Mouse (Mus musculus) forebrain, embryonic 16.5 days (tissue): ENCODE data around the gene Utp14b. TPM values are rescaled to one million over a fixed set of nuclear protein-coding genes. Genes with fewer than 3 reads are reported as not detected.

Source experiments
- ATAC-seq: fragments of 200-750 bp; cut with Nextera tagmentation; 2 replicates; pipeline ENCODE4 v1.8.0; 2017; ENCODE audit warnings: mild to moderate bottlenecking, moderate library complexity
- H3K27ac ChIP-seq: fragments of 300-500 bp; sonication (generic); 2 replicates; pipeline ENCODE4 v1.5.1; 2014; ENCODE audit warnings: low read length, control low read depth
- H3K27me3 ChIP-seq: fragments of 300-500 bp; sonication (generic); replicated peaks from 2 replicates; pipeline ENCODE4 v1.6.1; 2014; ENCODE audit warnings: low read length; ENCODE audit not compliant: control insufficient read depth, insufficient read depth
- H3K36me3 ChIP-seq: fragments of 300-500 bp; sonication (generic); 2 replicates; pipeline ENCODE4 v1.6.1; 2014; ENCODE audit not compliant: control insufficient read depth, insufficient read depth
- H3K4me1 ChIP-seq: fragments of 300-500 bp; sonication (generic); replicated peaks from 2 replicates; pipeline ENCODE4 v1.6.1; 2014; ENCODE audit warnings: low read length; ENCODE audit not compliant: control insufficient read depth, insufficient read depth
- H3K4me2 ChIP-seq: fragments of 300-500 bp; sonication (generic); 2 replicates; pipeline ENCODE4 v1.6.1; 2014; ENCODE audit warnings: mild to moderate bottlenecking, low read length, control low read depth
- H3K4me3 ChIP-seq: fragments of 300-500 bp; sonication (generic); replicated peaks from 2 replicates; pipeline ENCODE4 v1.5.1; 2014; ENCODE audit warnings: mild to moderate bottlenecking, low read length, control low read depth
- H3K9ac ChIP-seq: fragments of 300-500 bp; sonication (generic); replicated peaks from 2 replicates; pipeline ENCODE4 v1.6.1; 2014; ENCODE audit warnings: low read depth, low read length, control low read depth
- H3K9me3 ChIP-seq: fragments of 300-500 bp; sonication (generic); 2 replicates; pipeline ENCODE4 v1.6.1; 2016; ENCODE audit warnings: low read length; ENCODE audit not compliant: control insufficient read depth
- WGBS: fragments of 180-500 bp; shearing (Covaris S2); extraction: QIAGEN DNeasy Blood & Tissue Kit; methylation state at CpG from one replicate; pipeline ENCODE4 v1.1.7; 2014; 5-methylcytosine and 5-hydroxymethylcytosine counted together
- polyA plus RNA-seq: library from polyadenylated mRNA; unstranded; fragments of >200 nt; fragmentation: Nextera tagmentation; extraction: Ambion mirVana; gene quantifications from 2 replicates; pipeline ENCODE4 v1.2.1, GENCODE M21; 2015

The Utp14b gene
- polyA plus RNA-seq, 1 experiment from 2014 or later = 2.2 TPM

DNA sequence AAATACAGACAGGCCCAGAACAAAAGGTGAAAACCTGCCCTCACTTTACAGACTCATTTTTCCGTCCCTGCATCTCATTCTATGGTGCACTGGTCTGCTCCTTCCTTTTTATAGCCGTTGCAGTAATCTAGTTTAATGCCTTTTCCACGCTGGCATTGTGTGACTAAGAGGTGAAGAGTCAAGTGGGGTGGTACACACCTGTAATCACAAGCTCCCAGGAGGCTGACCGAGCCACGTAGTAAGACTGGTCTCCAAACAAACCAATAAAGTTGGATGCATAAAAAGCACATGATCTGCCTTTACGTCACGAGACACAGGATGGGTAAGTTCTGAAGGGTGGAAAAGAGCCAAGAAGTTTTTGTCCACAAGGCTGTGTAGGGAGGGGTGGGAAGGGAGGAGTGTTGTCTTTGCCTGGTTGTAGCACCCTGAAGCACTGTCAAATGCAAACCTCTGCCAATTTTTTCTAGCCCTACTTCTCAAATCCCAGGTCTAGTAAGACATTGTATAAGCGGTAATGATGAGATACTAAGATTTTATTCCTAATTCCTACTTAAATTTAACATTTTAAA lies 10.4 kb upstream of the Utp14b start:
- no peak overlapping the region for H3K4me3 ChIP-seq
- no peak overlapping the region for H3K4me2 ChIP-seq
- H3K27me3 ChIP-seq = no peaks in the 10 kb centered on the region
- no peak overlapping the region for H3K9ac ChIP-seq
- no peaks in the 10 kb centered on the region for H3K36me3 ChIP-seq
- H3K9me3 ChIP-seq = no peaks in the 10 kb centered on the region
- no peak for ATAC-seq
- no peaks in the 10 kb centered on the region for H3K4me1 ChIP-seq
- 68% methylated on average over 8 of the region's 8 CpGs for WGBS
- H3K27ac ChIP-seq = no peak overlapping the region

DNA sequence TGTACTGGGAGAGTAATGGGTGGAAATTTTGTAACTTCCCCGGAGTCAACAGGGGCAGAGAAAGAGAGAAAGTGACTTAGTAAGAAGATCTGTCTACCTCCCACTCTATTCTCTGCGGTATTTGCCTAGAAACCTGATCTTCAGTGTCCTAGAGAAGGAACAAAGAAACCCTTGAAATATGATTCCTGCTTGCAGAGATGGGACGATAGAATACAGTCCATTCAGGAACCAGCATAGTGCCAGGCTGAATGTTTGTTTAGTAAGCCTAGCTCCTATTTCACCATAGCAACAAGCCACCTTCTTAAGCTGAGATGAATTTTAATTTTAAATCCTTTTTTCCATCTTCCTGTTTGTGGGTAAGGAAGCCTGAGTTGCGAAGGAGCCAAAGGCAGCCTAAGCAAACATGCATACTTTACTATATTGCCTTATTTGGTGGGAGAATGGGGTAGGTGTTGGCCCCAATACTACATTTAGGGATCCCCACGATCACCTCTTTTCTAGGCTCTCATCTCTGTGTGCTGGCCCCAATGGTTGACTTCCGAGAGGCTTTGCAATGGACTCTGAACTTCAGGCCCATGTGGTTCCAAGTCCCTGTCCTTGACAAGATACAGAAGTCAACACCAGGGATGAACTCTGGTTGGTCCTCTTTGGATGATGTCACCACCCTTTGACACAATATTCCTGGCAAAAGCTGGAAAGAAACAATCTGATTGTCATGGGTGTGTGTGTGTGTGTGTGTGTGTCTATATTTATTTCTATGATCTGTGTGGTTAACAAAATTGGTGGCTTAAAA lies 8.4 kb upstream of the Utp14b start:
- no peak for ATAC-seq
- no peaks in the 10 kb centered on the region for H3K36me3 ChIP-seq
- H3K9me3 ChIP-seq = no peaks in the 10 kb centered on the region
- H3K4me3 ChIP-seq = no peak overlapping the region
- H3K27ac ChIP-seq = no peak overlapping the region
- WGBS = 48% methylated on average over 6 of the region's 6 CpGs
- no peak overlapping the region for H3K9ac ChIP-seq
- H3K4me2 ChIP-seq = no peak overlapping the region
- no peaks in the 10 kb centered on the region for H3K27me3 ChIP-seq
- no peaks in the 10 kb centered on the region for H3K4me1 ChIP-seq

DNA sequence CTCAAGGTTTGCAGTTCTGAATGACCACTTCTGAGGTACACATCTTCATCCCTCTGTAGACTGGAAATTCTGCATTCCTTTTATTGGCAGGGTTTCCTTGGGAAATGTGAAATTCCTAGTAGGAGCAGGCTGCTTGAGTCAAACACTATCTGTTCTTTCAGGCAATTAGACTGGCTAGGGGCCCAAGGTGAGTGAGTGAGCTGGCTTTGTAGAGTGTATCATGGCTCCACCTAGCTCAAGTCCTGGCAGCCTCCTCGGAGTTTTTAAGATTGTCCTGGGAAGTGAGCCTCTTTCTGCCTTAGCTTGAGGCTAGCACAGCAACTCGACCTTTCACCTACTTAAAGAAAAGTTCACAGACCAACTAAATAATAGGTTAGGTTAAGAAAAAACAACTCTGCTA lies 1.4 kb upstream of the Utp14b start:
- Histone ChIP-seq H3K27ac (no peak overlapping the region), H3K27me3 (no peaks in the 10 kb centered on the region), H3K4me3 (no peak overlapping the region), H3K36me3 (no peaks in the 10 kb centered on the region), H3K4me2 (no peak overlapping the region), H3K9me3 (no peaks in the 10 kb centered on the region), H3K9ac (no peak overlapping the region), H3K4me1 (peaks cover 29% of the 10 kb centered on the region)
- no peak for ATAC-seq
- 18% methylated on average over 2 of the region's 2 CpGs for WGBS

DNA sequence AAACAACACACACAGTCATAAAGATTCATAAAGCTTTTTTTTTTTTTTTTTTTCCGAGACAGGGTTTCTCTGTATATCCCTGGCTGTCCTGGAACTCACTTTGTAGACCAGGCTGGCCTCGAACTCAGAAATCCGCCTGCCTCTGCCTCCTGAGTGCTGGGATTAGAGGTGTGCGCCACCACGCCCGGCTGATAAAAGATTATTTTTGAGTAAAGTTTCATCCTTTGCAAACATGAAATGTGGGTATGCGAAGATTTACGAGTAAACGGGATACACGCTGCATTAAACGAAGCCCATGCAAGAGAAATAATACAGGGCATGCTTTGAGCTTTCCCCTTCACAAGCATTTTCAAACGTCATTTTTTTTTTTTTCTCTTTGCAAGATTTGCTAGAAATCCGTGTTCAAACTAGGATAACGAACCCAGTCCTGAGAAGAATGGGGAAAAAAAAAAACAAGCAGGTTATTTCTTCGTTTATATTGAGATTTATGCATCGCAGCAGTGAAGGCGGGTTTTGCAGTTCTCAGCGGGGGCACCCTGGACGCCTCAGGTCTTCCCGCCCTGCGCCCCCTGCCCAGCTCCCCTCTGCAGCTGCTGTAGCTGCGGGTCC lies 713 bp upstream of the Utp14b start:
- no peaks in the 10 kb centered on the region for H3K9me3 ChIP-seq
- H3K4me2 ChIP-seq = peak overlapping the region; percentile 50
- H3K27ac ChIP-seq = peak overlapping the region; percentile 97
- no peaks in the 10 kb centered on the region for H3K36me3 ChIP-seq
- H3K27me3 ChIP-seq = no peaks in the 10 kb centered on the region
- peak overlapping the region; percentile 98 for H3K9ac ChIP-seq
- peak overlapping the region; percentile 97 for H3K4me3 ChIP-seq
- WGBS = 27% methylated on average over 22 of the region's 22 CpGs
- ATAC-seq = no peak
- peaks cover 29% of the 10 kb centered on the region for H3K4me1 ChIP-seq

DNA sequence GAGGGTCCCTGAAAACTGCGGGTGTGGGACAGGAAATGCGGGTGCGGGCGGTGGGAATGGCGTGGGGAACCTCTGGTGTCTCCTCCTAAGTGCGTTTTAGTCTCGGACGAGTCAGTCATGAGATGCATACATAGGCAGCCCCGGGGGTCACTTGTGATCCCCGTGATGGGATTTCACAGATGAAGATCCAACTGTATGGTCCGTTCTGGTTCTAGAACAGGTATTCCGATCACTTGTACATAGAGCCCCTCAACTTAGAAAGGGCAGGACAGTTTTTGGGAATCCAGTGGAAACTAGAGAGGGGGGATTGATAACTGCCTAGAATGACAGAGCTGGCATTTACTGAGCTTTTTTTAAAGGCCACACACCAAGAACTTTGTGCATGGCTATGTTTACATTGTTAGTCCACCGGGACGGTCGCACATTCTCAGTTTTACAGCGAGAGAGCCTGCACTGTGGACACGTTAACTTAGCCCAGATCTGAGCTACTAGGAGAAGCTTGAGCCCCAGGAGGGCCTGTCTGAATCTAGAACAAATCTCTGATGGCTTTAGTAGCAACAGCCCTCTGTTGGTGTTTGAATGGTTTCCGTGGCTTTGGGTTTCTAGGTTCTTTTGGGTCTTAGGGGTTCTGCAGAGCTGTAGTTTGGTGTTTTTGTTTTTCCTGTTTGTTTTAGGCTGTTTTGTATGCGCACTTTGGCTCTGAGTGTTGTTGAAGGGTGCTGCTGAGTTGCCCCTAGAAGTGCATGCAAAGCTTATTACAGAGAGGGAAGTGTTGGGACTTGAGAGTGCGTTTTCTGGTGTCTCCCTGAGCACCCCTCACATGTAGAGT lies 817 bp downstream of the Utp14b start:
- ATAC-seq = no peak
- WGBS = under 1% methylated on average over 20 of the region's 20 CpGs
- Histone ChIP-seq H3K9ac (peak overlapping the region; percentile 98), H3K9me3 (no peaks in the 10 kb centered on the region), H3K36me3 (no peaks in the 10 kb centered on the region), H3K4me1 (peaks cover 29% of the 10 kb centered on the region), H3K4me3 (peak overlapping the region; percentile 97), H3K4me2 (peak overlapping the region; percentile 60), H3K27me3 (no peaks in the 10 kb centered on the region), H3K27ac (peak overlapping the region; percentile 97)

DNA sequence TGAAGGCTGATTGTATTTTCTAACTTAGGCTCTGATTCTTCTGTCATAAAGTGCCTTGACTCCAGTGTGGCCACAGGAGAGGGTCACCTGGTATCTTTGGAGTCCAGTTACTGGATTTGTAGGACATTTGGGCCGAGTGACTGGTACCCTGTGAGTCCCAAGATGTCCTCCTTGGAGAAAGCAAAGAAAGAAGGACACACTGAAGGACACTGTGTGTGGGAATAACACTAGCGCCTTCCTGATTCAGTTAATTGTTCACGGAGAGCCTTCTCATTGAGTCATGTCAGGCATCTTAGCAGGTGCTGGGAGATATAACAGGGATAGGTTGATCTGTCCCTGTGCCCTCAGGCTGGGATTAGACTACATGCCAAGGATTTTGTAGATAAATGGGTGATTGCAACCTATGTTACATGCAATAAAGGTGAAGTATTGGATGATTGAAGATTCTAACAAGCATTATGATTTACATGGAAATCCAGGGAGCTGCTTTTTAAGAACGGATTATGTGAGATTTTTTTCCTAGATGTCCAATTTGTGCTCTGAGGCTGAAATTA lies 1.5 kb downstream of the Utp14b start:
- Histone ChIP-seq H3K4me1 (peaks cover 29% of the 10 kb centered on the region), H3K9ac (peak overlapping the region; percentile 98), H3K9me3 (no peaks in the 10 kb centered on the region), H3K4me3 (peak overlapping the region; percentile 97), H3K4me2 (peak overlapping the region; percentile 60), H3K36me3 (peaks cover 4% of the 10 kb centered on the region), H3K27ac (no peak overlapping the region), H3K27me3 (no peaks in the 10 kb centered on the region)
- WGBS = 15% methylated on average over 4 of the region's 4 CpGs
- no peak for ATAC-seq

DNA sequence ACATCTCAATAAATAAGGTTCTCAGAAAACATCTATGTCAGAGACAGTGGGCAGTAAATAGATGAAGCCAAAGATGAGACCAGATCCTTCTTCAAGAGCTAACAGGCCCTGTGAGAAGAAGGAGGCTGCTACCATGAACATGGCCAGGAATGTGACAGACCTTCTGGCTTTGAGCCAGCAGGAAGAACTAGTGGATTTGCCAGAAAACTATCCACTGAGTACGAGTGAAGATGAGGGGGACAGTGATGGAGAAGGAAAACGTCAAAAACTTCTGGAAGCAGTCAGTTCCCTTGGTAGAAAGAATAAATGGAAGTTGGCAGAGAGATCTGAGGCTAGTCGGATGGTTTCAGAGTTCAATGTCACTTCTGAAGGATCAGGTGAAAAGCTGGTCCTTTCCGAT lies 6.5 kb downstream of the Utp14b start:
- Histone ChIP-seq H3K4me1 (peaks cover 17% of the 10 kb centered on the region), H3K9me3 (no peaks in the 10 kb centered on the region), H3K9ac (no peak overlapping the region), H3K4me2 (no peak overlapping the region), H3K27me3 (no peaks in the 10 kb centered on the region), H3K4me3 (no peak overlapping the region), H3K27ac (no peak overlapping the region), H3K36me3 (peaks cover 17% of the 10 kb centered on the region)
- ATAC-seq = no peak
- WGBS = 82% methylated on average over 4 of the region's 4 CpGs

DNA sequence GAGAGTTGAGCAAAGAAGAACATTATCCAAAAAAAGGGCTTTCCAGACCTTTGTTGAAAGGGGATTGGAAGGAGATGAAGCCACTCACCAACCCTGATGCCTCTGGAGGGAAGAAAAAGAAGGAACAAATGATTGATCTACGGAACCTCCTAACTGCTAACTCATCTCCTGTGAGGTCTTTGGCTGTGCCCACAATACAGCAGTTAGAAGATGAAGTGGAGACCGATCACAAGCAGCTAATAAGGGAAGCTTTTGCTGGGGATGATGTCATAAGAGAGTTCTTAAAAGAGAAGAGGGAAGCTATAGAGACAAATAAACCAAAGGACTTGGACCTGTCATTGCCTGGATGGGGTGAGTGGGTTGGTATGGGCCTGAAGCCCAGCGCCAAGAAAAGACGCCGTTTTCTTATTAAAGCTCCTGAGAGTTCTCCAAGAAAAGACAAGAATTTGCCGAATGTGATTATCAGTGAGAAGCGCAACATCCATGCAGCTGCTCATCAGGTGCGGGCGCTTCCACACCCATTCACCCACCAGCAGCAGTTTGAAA lies 8.2 kb downstream of the Utp14b start:
- no peak for ATAC-seq
- no peak overlapping the region for H3K27ac ChIP-seq
- no peaks in the 10 kb centered on the region for H3K9me3 ChIP-seq
- 94% methylated on average over 9 of the region's 9 CpGs for WGBS
- H3K9ac ChIP-seq = no peak overlapping the region
- peaks cover 4% of the 10 kb centered on the region for H3K4me1 ChIP-seq
- no peak overlapping the region for H3K4me3 ChIP-seq
- H3K4me2 ChIP-seq = no peak overlapping the region
- H3K36me3 ChIP-seq = peaks cover 17% of the 10 kb centered on the region
- no peaks in the 10 kb centered on the region for H3K27me3 ChIP-seq
